Mouse (Mus musculus) kidney, embryonic 16.5 days (tissue): Measurements from ENCODE around the gene Apba1. TPM values are rescaled to one million over a fixed set of nuclear protein-coding genes. Genes with fewer than 3 reads are reported as not detected.

Experiments used
- ATAC-seq: fragments of 200-750 bp; cut with Nextera tagmentation; 2 replicates; pipeline ENCODE4 v1.8.0; 2017; ENCODE audit warnings: moderate TSS enrichment; ENCODE audit not compliant: low FRiP score, low TSS enrichment
- H3K27ac ChIP-seq: fragments of 300-500 bp; sonication (generic); 2 replicates; pipeline ENCODE4 v1.5.1; 2014; ENCODE audit warnings: low read length
- H3K27me3 ChIP-seq: fragments of 300-500 bp; sonication (generic); 2 replicates; pipeline ENCODE4 v1.6.1; 2014; ENCODE audit warnings: low read length, control low read depth, mixed read lengths; ENCODE audit not compliant: insufficient read depth
- H3K36me3 ChIP-seq: fragments of 300-500 bp; sonication (generic); 2 replicates; pipeline ENCODE4 v1.6.1; 2014; ENCODE audit warnings: low read length, control low read depth, mixed read lengths; ENCODE audit not compliant: insufficient read depth
- H3K4me1 ChIP-seq: fragments of 300-500 bp; sonication (generic); 2 replicates; pipeline ENCODE4 v1.6.1; 2014; ENCODE audit warnings: low read length, control low read depth, mixed read lengths; ENCODE audit not compliant: insufficient read depth
- H3K4me2 ChIP-seq: fragments of 300-500 bp; sonication (generic); replicated peaks from 2 replicates; pipeline ENCODE4 v1.6.1; 2014; ENCODE audit warnings: low read depth, low read length
- H3K4me3 ChIP-seq: fragments of 300-500 bp; sonication (generic); 2 replicates; pipeline ENCODE4 v1.5.1; 2014; ENCODE audit warnings: mild to moderate bottlenecking, low read length
- H3K9ac ChIP-seq: fragments of 300-500 bp; sonication (generic); replicated peaks from 2 replicates; pipeline ENCODE4 v1.6.1; 2014; ENCODE audit warnings: low read length
- H3K9me3 ChIP-seq: fragments of 300-500 bp; sonication (generic); 2 replicates; pipeline ENCODE4 v1.6.1; 2016; ENCODE audit warnings: low read length, control low read depth
- WGBS: fragments of 180-500 bp; shearing (Covaris S2); extraction: QIAGEN DNeasy Blood & Tissue Kit; methylation state at CpG from one replicate; pipeline ENCODE4 v1.1.7; 2014; 5-methylcytosine and 5-hydroxymethylcytosine counted together
- polyA plus RNA-seq: library from polyadenylated mRNA; unstranded; fragments of >200 nt; fragmentation: Nextera tagmentation; extraction: Ambion mirVana; gene quantifications from 2 replicates; pipeline ENCODE4 v1.2.1, GENCODE M21; 2015

Gene Apba1
- polyA plus RNA-seq, 1 experiment from 2014 or later = 0.91 TPM

GRCm38 (mm10) chr19:23891421-23891820 is 132.7 kb downstream of the Apba1 start:
- 0 out of 2 replicates have a peak, but pooled peaks cover 2% of the 10 kb centered on the region for H3K9me3 ChIP-seq

GRCm38 (mm10) chr19:23892633-23893032 is 133.9 kb downstream of the Apba1 start:
- Histone ChIP-seq H3K27ac (no peak overlapping the region), H3K9me3 (0 out of 2 replicates have a peak, but pooled peaks cover 2% of the 10 kb centered on the region), H3K9ac (peak overlapping the region; percentile 42), H3K27me3 (peaks cover 26% of the 10 kb centered on the region), H3K4me2 (peak overlapping the region; percentile 68), H3K36me3 (no peaks in the 10 kb centered on the region), H3K4me3 (peak overlapping the region; percentile 43), H3K4me1 (peaks cover 8% of the 10 kb centered on the region)
- ATAC-seq = no peak
- WGBS = 25% methylated on average over 31 of the region's 37 CpGs

More at GRCm38 (mm10) chr19:23891421-23891820, 132.7 kb downstream of the Apba1 start:
- 90% methylated on average over 6 of the region's 6 CpGs for WGBS
- peaks cover 26% of the 10 kb centered on the region for H3K27me3 ChIP-seq
- H3K9ac ChIP-seq = no peak overlapping the region
- H3K4me3 ChIP-seq = no peak overlapping the region
- ATAC-seq = no peak
- no peaks in the 10 kb centered on the region for H3K36me3 ChIP-seq
- no peak overlapping the region for H3K4me2 ChIP-seq
- peaks cover 8% of the 10 kb centered on the region for H3K4me1 ChIP-seq
- no peak overlapping the region for H3K27ac ChIP-seq

GRCm38 (mm10) chr19:23893093-23893889 is 134.6 kb downstream of the Apba1 start:
- Histone ChIP-seq H3K4me3 (peak overlapping the region; percentile 43), H3K9ac (peak overlapping the region; percentile 42), H3K4me1 (peaks cover 8% of the 10 kb centered on the region), H3K27ac (no peak overlapping the region), H3K36me3 (no peaks in the 10 kb centered on the region), H3K27me3 (peaks cover 26% of the 10 kb centered on the region), H3K9me3 (0 out of 2 replicates have a peak, but pooled peaks cover 2% of the 10 kb centered on the region), H3K4me2 (peak overlapping the region; percentile 68)
- peak; percentile 75 for ATAC-seq
- WGBS = 17% methylated on average over 103 of the region's 110 CpGs

- ATAC-seq = no peak
- H3K4me2 ChIP-seq = no peak overlapping the region
- no peak overlapping the region for H3K4me3 ChIP-seq
- 80% methylated on average over 9 of the region's 9 CpGs for WGBS
- H3K9ac ChIP-seq = no peak overlapping the region
- no peak overlapping the region for H3K27ac ChIP-seq
- H3K9me3 ChIP-seq = 0 out of 2 replicates have a peak, but pooled peaks cover 2% of the 10 kb centered on the region
- H3K36me3 ChIP-seq = no peaks in the 10 kb centered on the region
- peaks cover 8% of the 10 kb centered on the region for H3K4me1 ChIP-seq
- peaks cover 26% of the 10 kb centered on the region for H3K27me3 ChIP-seq
Measured at GRCm38 (mm10) chr19:23893946-23894345, 135.3 kb downstream of the Apba1 start.

- no peak overlapping the region for H3K4me2 ChIP-seq
- H3K27me3 ChIP-seq = peaks cover 26% of the 10 kb centered on the region
- H3K9ac ChIP-seq = no peak overlapping the region
- ATAC-seq = no peak
- 59% methylated on average over 3 of the region's 3 CpGs for WGBS
- H3K4me3 ChIP-seq = no peak overlapping the region
- no peak overlapping the region for H3K27ac ChIP-seq
- H3K36me3 ChIP-seq = no peaks in the 10 kb centered on the region
- 0 out of 2 replicates have a peak, but pooled peaks cover 2% of the 10 kb centered on the region for H3K9me3 ChIP-seq
- peaks cover 8% of the 10 kb centered on the region for H3K4me1 ChIP-seq
Measured at GRCm38 (mm10) chr19:23894822-23895221, 136.1 kb downstream of the Apba1 start.

GRCm38 (mm10) chr19:23896915-23897314 is 138.2 kb downstream of the Apba1 start:
- Histone ChIP-seq H3K9me3 (0 out of 2 replicates have a peak, but pooled peaks cover 2% of the 10 kb centered on the region), H3K4me2 (no peak overlapping the region), H3K36me3 (no peaks in the 10 kb centered on the region), H3K4me3 (no peak overlapping the region), H3K4me1 (peaks cover 8% of the 10 kb centered on the region), H3K27ac (no peak overlapping the region), H3K9ac (no peak overlapping the region), H3K27me3 (peaks cover 21% of the 10 kb centered on the region)
- ATAC-seq = no peak
- WGBS = 66% methylated on average over 8 of the region's 8 CpGs

GRCm38 (mm10) chr19:23898501-23898900 is 139.8 kb downstream of the Apba1 start:
- H3K4me1 ChIP-seq = no peaks in the 10 kb centered on the region
- H3K4me2 ChIP-seq = no peak overlapping the region
- H3K27ac ChIP-seq = no peak overlapping the region
- WGBS = 41% methylated on average over 11 of the region's 11 CpGs
- H3K9me3 ChIP-seq = no peaks in the 10 kb centered on the region
- ATAC-seq = no peak
- no peak overlapping the region for H3K4me3 ChIP-seq
- no peak overlapping the region for H3K9ac ChIP-seq
- no peaks in the 10 kb centered on the region for H3K36me3 ChIP-seq
- peaks cover 7% of the 10 kb centered on the region for H3K27me3 ChIP-seq

- Histone ChIP-seq H3K4me3 (no peak overlapping the region), H3K27me3 (no peaks in the 10 kb centered on the region), H3K9ac (no peak overlapping the region), H3K27ac (no peak overlapping the region), H3K4me1 (no peaks in the 10 kb centered on the region), H3K4me2 (no peak overlapping the region), H3K9me3 (no peaks in the 10 kb centered on the region), H3K36me3 (no peaks in the 10 kb centered on the region)
- WGBS = 69% methylated on average over 3 of the region's 3 CpGs
- no peak for ATAC-seq
Measured at GRCm38 (mm10) chr19:23901177-23901576, 142.5 kb downstream of the Apba1 start.

GRCm38 (mm10) chr19:23901768-23902167 is 143.1 kb downstream of the Apba1 start:
- no peak overlapping the region for H3K4me3 ChIP-seq
- H3K9ac ChIP-seq = no peak overlapping the region
- 96% methylated on average over 4 of the region's 4 CpGs for WGBS
- no peak overlapping the region for H3K4me2 ChIP-seq
- H3K27ac ChIP-seq = no peak overlapping the region
- H3K36me3 ChIP-seq = no peaks in the 10 kb centered on the region
- no peaks in the 10 kb centered on the region for H3K27me3 ChIP-seq
- no peak for ATAC-seq
- H3K9me3 ChIP-seq = no peaks in the 10 kb centered on the region
- no peaks in the 10 kb centered on the region for H3K4me1 ChIP-seq

- Histone ChIP-seq H3K9me3 (no peaks in the 10 kb centered on the region), H3K36me3 (no peaks in the 10 kb centered on the region), H3K9ac (no peak overlapping the region), H3K27me3 (no peaks in the 10 kb centered on the region), H3K4me1 (no peaks in the 10 kb centered on the region), H3K4me2 (no peak overlapping the region), H3K27ac (no peak overlapping the region), H3K4me3 (no peak overlapping the region)
- WGBS = 92% methylated on average over 7 of the region's 7 CpGs
- ATAC-seq = no peak
Measured at GRCm38 (mm10) chr19:23903066-23903465, 144.4 kb downstream of the Apba1 start.
